Mouse (Mus musculus): ENCODE data around the gene Rps28.
A peak's percentile ranks its signal among the peaks of the same experiment; 100 is the strongest.

DNA sequence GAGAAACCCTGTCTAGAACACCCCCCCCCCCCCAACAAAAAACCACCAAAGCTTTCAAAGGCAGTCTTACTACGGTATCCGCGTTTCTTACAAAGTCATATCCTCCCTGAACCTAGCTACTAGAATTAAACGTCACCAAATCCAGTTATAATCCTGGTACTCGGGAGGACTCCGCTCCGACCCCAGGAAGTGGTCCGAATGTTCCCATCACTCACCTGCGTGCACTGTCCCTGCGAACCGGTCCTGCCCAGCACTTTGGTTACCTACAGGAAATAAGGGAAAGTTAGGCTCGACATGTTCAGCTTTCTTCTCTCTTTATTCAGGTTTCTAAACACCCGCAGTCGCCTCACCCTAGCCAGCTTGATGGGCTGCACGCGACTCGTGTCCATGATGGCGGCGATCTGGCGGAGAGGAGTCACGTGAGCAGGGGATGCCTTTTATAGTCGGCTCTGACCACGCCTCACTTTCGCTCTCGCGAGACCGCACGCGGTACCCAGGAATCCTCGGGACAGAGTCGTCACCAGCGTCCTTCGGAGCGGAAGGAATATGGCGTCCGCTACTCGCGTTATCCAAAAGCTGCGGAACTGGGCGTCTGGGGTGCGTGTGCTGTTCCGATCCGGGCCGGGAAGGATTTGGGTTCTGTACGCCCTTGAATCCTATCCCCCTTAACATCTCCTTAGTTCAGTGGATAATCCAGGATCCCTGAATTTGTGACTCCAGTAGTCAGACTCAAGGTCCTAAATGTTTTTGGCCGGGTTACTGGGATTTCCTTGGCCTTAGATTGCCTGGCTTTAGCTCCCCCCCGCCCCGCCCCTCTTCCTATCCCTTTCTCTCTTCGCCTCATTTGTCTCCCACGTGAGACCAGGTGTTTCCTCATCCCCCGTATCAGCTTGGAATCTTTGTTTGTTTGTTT lies at the start of gene Rps28, which contains the start of gene Ndufa7:
- no peak for TF ChIP-seq CTCF (IDR thresholded peaks at IDR 0.05)
- peak; percentile 88 for TF ChIP-seq EP300 (IDR thresholded peaks at IDR 0.05)

Measured in lung, postnatal 0 days (tissue).